In genomic region chr15:95574661-95575060, GRCm38 (mm10) we compare ENCODE assay signal across 8 mouse cellular contexts. TPM values are rescaled to one million over a fixed set of nuclear protein-coding genes. Genes with fewer than 3 reads are reported as not detected.
DNase-seq lines count a peak whose midpoint lies in the region; ATAC-seq and TF ChIP-seq lines count a peak whose summit lies in the region.

No protein-coding gene starts in this region.

- no peak overlapping the region for H3K9ac ChIP-seq in forebrain, embryonic 14.5 days (ENCODE audit: low read length)
- no peak overlapping the region for H3K9ac ChIP-seq in lung, embryonic 14.5 days

- H3K4me2 ChIP-seq in forebrain, embryonic 14.5 days (ENCODE audit: low read length): no peak overlapping the region
- H3K4me2 ChIP-seq in lung, embryonic 14.5 days: no peak overlapping the region

- no peaks in the 10 kb centered on the region for H3K9me3 ChIP-seq in forebrain, embryonic 14.5 days (replicated peaks; ENCODE audit: control insufficient read depth, low read length)
- H3K9me3 ChIP-seq in lung, embryonic 14.5 days (ENCODE audit: low read depth, low read length): no peaks in the 10 kb centered on the region

- peak; percentile 81 for TF ChIP-seq CTCF in lung, embryonic 14.5 days (IDR thresholded peaks at IDR 0.05; ENCODE audit: low read depth)

- H3K4me1 ChIP-seq in forebrain, embryonic 14.5 days (ENCODE audit: control insufficient read depth, insufficient read depth, low read length): no peaks in the 10 kb centered on the region
- no peaks in the 10 kb centered on the region for H3K4me1 ChIP-seq in lung, embryonic 14.5 days (ENCODE audit: insufficient read depth)

- no peaks in the 10 kb centered on the region for H3K36me3 ChIP-seq in forebrain, embryonic 14.5 days (ENCODE audit: control insufficient read depth, insufficient read depth, low read length)
- no peaks in the 10 kb centered on the region for H3K36me3 ChIP-seq in lung, embryonic 14.5 days (ENCODE audit: insufficient read depth)

- no peak overlapping the region for H3K27ac ChIP-seq in forebrain, embryonic 14.5 days (ENCODE audit: low read depth, low read length)
- H3K27ac ChIP-seq in lung, embryonic 14.5 days (ENCODE audit: low read depth): no peak overlapping the region

- no peaks in the 10 kb centered on the region for H3K27me3 ChIP-seq in forebrain, embryonic 14.5 days (replicated peaks; ENCODE audit: control insufficient read depth, insufficient read depth, low read length)
- H3K27me3 ChIP-seq in lung, embryonic 14.5 days (ENCODE audit: insufficient read depth, low read length): no peaks in the 10 kb centered on the region

- WGBS in forebrain, embryonic 14.5 days: 14% methylated on average over 5 of the region's 5 CpGs
- WGBS in lung, embryonic 14.5 days: 17% methylated on average over 5 of the region's 5 CpGs

- DNase-seq in urinary bladder, postnatal 14 days (ENCODE audit: low spot score): peak; percentile 44
- DNase-seq in urinary bladder, postnatal 4 days (ENCODE audit: low spot score in 2 of 2): no peak
- peak; percentile 25 for DNase-seq in c-Kit-positive CD71-positive TER-119-positive erythroid progenitor cells, embryonic 14.5 days (ENCODE audit: low spot score)
- peak; percentile 92 for DNase-seq in forebrain, embryonic 14.5 days (ENCODE audit: low spot score)
- DNase-seq in kidney, postnatal 10 days: peak; percentile 68
- DNase-seq in lung, embryonic 14.5 days: peak; percentile 90
- peak; percentile 66 to 80 for DNase-seq in right cerebral cortex, adult 2 months (ENCODE audit: low spot score in 2 of 2)
- no peak for DNase-seq in spleen, adult 12 weeks (ENCODE audit: low spot score)

- ATAC-seq in forebrain, embryonic 14.5 days: peak; percentile 85
- ATAC-seq in lung, embryonic 14.5 days (ENCODE audit: insufficient read depth): no peak

- no peak overlapping the region for H3K4me3 ChIP-seq in forebrain, embryonic 14.5 days (ENCODE audit: low read depth, low read length)
- no peak overlapping the region for H3K4me3 ChIP-seq in lung, embryonic 14.5 days (ENCODE audit: low read depth, low read length)

RNA-seq across cellular contexts. Expression of gene Nell2, which starts 46.3 kb away (rescaled TPM):
- 153 and 183 TPM in 2 replicates for polyA plus RNA-seq in forebrain, embryonic 14.5 days (2014; fragmentation: Nextera tagmentation; extraction: Ambion mirVana)
- 1.3 and 1.4 TPM in 2 replicates for polyA plus RNA-seq in lung, embryonic 14.5 days (2014; fragmentation: Nextera tagmentation; extraction: Ambion mirVana)

Comparison
In these comparisons a context has a peak if more than half of its experiments do, and no peak if none do; other contexts are left out.
1. DNase-seq: peak in urinary bladder, postnatal 14 days (single experiment), c-Kit-positive CD71-positive TER-119-positive erythroid progenitor cells, embryonic 14.5 days (single experiment), forebrain, embryonic 14.5 days (single experiment), kidney, postnatal 10 days (single experiment), lung, embryonic 14.5 days (single experiment) and right cerebral cortex, adult 2 months (2 of 2); none in urinary bladder, postnatal 4 days (0 of 2) and spleen, adult 12 weeks (single experiment).
2. RNA of gene Nell2, which starts 46.3 kb away (polyA plus RNA-seq): 153 to 183 TPM in forebrain, embryonic 14.5 days; 1.3 to 1.4 TPM in lung, embryonic 14.5 days; every median in the first group is over 10 times any median in the second.